Mouse (Mus musculus): ENCODE data around the gene Olfr450.
A peak's percentile ranks its signal among the peaks of the same experiment; 100 is the strongest.

Gene Olfr450

DNA sequence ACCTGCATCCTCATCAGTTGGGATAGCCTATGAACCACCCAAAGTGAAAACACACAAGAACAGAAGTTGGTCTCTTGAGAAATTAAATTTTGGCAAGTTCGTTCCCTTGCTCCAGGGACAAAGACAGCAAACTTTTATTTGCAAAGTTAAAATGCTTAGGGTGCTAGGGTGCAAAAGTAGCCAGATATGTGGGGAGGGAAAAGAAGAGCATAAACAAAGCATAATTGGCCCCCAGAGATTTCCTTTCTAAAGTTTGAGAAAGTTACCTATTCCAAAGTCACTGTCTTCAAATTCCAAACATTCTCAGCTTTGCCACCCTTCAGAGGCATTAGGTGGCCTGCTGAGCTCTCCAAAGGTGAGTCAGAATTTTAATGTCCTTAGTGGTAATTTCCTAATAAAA, at the start of gene Olfr450:
TSS of gene Olfr450 (plus strand) at position 301 of the 400 bp plus-strand sequence.
- DNase-seq (ENCODE audit: low spot score in 2 of 2): no peak

GRCm38 (mm10) chr6:42777066-42777465, 34.7 kb upstream of the Olfr450 start:
- no peak for DNase-seq (ENCODE audit: low spot score in 2 of 2)

GRCm38 (mm10) chr6:42784793-42785192, 26.9 kb upstream of the Olfr450 start, which contains the start of gene Olfr452:
Olfr452 (plus strand) TSS chr6:42785093.
- DNase-seq (ENCODE audit: low spot score in 2 of 2): no peak

DNA sequence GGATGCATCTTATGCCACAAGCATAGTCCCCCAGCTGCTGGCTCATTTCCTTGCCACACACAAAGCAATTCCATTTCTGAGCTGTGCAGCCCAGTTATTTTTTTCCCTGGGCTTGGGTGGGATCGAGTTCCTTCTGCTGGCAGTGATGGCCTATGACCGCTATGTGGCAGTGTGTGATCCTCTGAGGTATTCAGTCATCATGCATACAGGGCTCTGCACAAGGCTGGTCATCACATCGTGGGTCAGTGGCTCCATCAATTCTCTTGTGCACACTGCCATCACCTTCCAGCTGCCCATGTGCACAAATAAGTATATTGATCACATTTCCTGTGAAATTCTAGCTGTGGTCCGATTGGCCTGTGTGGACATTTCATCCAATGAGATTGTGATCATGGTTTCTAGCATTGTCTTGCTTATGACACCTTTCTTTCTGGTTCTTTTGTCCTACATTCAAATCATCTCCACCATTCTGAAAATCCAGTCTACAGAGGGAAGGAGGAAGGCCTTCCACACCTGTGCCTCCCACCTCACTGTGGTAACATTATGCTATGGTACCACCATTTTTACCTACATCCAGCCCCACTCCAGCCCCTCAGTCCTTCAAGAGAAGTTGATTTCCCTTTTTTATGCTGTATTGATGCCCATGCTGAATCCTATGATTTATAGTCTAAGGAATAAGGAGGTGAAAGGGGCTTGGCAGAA, 21.3 kb upstream of the Olfr450 start:
- DNase-seq (ENCODE audit: low spot score in 2 of 2): no peak

DNA sequence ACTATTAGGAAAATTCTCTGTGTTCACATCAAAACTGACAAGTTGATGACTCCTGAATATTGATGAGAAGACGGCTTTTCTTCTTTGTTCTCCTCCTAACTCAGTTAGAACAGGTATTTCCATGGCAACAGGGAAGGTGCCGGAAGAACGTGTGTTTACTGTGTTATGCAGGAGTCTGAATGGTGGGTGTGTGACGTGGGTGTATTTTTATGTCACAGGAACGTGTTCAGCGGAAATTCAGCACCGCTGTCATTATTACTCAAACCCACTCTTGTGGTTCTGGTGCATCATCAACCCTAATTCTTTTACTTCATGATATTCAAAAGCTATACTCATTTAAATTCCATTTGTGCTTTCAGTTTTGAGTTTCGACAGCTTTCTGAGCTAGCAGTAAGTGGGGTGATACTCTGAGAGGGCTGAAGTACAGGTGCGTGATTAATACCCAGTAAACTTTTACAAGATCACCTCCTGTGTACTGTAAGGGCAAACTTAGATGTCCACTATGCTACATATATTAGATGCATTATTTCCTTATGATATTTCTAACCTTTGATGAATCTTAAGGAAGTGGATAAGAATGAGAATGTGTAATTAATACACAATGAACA, 20.7 kb upstream of the Olfr450 start:
- DNase-seq (ENCODE audit: low spot score in 2 of 2): peak; percentile 10 to 32

DNA sequence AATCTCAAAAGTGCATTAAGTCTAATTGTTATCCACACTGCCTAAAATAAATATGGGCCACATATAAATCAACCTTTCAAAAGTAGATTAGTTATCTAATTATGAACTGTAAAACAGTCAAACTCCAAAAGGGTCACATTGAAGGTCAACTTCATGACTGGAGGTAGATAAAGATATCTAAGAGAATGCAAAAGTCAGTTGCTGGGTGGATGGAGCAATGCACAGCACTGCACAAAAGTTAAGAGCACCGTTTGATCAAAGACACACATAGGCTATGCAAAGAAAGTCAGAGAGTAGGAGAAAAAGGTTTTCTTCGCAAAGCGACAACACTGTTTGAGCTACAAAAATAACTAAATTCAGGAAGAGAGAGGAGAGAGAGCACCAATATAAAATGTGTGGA, 16.8 kb upstream of the Olfr450 start:
- no peak for DNase-seq (ENCODE audit: low spot score in 2 of 2)

GRCm38 (mm10) chr6:42834084-42834483, 22.3 kb downstream of the Olfr450 start, which contains the start of gene Olfr449:
Olfr449 (plus strand) TSS chr6:42834384.
- DNase-seq (ENCODE audit: low spot score in 2 of 2): no peak

- DNase-seq (ENCODE audit: low spot score in 2 of 2): peak; percentile 10 to 72
Measured at GRCm38 (mm10) chr6:42860222-42860819, 48.6 kb downstream of the Olfr450 start.

Measured in right cerebral cortex, adult 2 months (tissue).